Mouse (Mus musculus): Measurements from ENCODE around the gene Il31.
A peak's percentile ranks its signal among the peaks of the same experiment; 100 is the strongest.
"Not testable (repeated sequence)": the region's sequence is repeated elsewhere in the genome, so short reads cannot be mapped to it uniquely, and the experiment has no call there.

Gene Il31

GRCm38 (mm10) chr5:123489112-123489785 is at the start of gene Il31, which contains the start of gene Lrrc43:
Gene Il31 (minus strand): TSS chr5:123489489.
Gene Lrrc43 (plus strand): TSS chr5:123489305.
- DNase-seq (ENCODE audit: low spot score), result no peak

GRCm38 (mm10) chr5:123533801-123534200 is 44.5 kb upstream of the Il31 start:
- no peak for DNase-seq (ENCODE audit: low spot score)

GRCm38 (mm10) chr5:123530056-123530455 is 40.8 kb upstream of the Il31 start:
- no peak for DNase-seq (ENCODE audit: low spot score)

- no peak for DNase-seq (ENCODE audit: low spot score)
Observed at GRCm38 (mm10) chr5:123528641-123529040, 39.4 kb upstream of the Il31 start.

- DNase-seq (ENCODE audit: low spot score), result no peak
Observed at GRCm38 (mm10) chr5:123525916-123526495, 36.7 kb upstream of the Il31 start.

- no peak for DNase-seq (ENCODE audit: low spot score)
Observed at GRCm38 (mm10) chr5:123525281-123525680, 36.0 kb upstream of the Il31 start, which contains the start of gene Gm49027. Gene Gm49027 (minus strand): TSS chr5:123525488.

- no peak for DNase-seq (ENCODE audit: low spot score)
Observed at GRCm38 (mm10) chr5:123524393-123524750, 35.1 kb upstream of the Il31 start.

GRCm38 (mm10) chr5:123523692-123524392 is 34.6 kb upstream of the Il31 start, which contains the start of gene Diablo:
Gene Diablo (minus strand): TSS chr5:123524176.
- DNase-seq (ENCODE audit: low spot score), result peak; percentile 96

GRCm38 (mm10) chr5:123522166-123522565 is 32.9 kb upstream of the Il31 start:
- DNase-seq (ENCODE audit: low spot score), result no peak

- no peak for DNase-seq (ENCODE audit: low spot score)
Observed at GRCm38 (mm10) chr5:123521621-123522020, 32.3 kb upstream of the Il31 start.

- no peak for DNase-seq (ENCODE audit: low spot score)
Observed at GRCm38 (mm10) chr5:123520666-123521065, 31.4 kb upstream of the Il31 start.

GRCm38 (mm10) chr5:123514871-123515270 is 25.6 kb upstream of the Il31 start:
- no peak for DNase-seq (ENCODE audit: low spot score)

- DNase-seq (ENCODE audit: low spot score), result no peak
Observed at GRCm38 (mm10) chr5:123512102-123512501, 22.8 kb upstream of the Il31 start.

GRCm38 (mm10) chr5:123511426-123511825 is 22.1 kb upstream of the Il31 start:
- not testable (repeated sequence) for DNase-seq (ENCODE audit: low spot score)

GRCm38 (mm10) chr5:123510160-123510559 is 20.9 kb upstream of the Il31 start, which contains the start of gene B3gnt4:
Gene B3gnt4 (plus strand): TSS chr5:123510460.
- no peak for DNase-seq (ENCODE audit: low spot score)

- no peak for DNase-seq (ENCODE audit: low spot score)
Observed at GRCm38 (mm10) chr5:123508921-123509320, 19.6 kb upstream of the Il31 start.

GRCm38 (mm10) chr5:123507936-123508723 is 18.8 kb upstream of the Il31 start:
- peak; percentile 40 for DNase-seq (ENCODE audit: low spot score)

GRCm38 (mm10) chr5:123501973-123502372 is 12.7 kb upstream of the Il31 start:
- DNase-seq (ENCODE audit: low spot score), result no peak

- no peak for DNase-seq (ENCODE audit: low spot score)
Observed at GRCm38 (mm10) chr5:123499717-123500116, 10.4 kb upstream of the Il31 start.

GRCm38 (mm10) chr5:123489935-123490334 is 646 bp upstream of the Il31 start:
- no peak for DNase-seq (ENCODE audit: low spot score)

GRCm38 (mm10) chr5:123487659-123488395 is 1.5 kb downstream of the Il31 start:
- DNase-seq (ENCODE audit: low spot score), result no peak
